Mouse (Mus musculus) myocyte (in vitro differentiated cells): ENCODE data around the gene Olfr1274-ps. TPM values are rescaled to one million over a fixed set of nuclear protein-coding genes. Genes with fewer than 3 reads are reported as not detected.

Experiments used
- H3K27me3 ChIP-seq: one replicate; pipeline ENCODE4 v1.6.1; 2011; ENCODE audit not compliant: control insufficient read depth, insufficient read depth, insufficient read length
- H3K36me3 ChIP-seq: one replicate; pipeline ENCODE4 v1.6.1; 2011; ENCODE audit not compliant: control insufficient read depth, insufficient read depth
- H3K4me2 ChIP-seq: one replicate; pipeline ENCODE4 v1.6.1; 2011; ENCODE audit warnings: low read depth, control low read depth
- H3K4me3 ChIP-seq: one replicate; pipeline ENCODE4 v1.5.1; 2011; ENCODE audit warnings: mild to moderate bottlenecking, control low read depth, moderate library complexity
- H3K79me2 ChIP-seq: one replicate; pipeline ENCODE4 v1.6.1; 2011; ENCODE audit not compliant: control insufficient read depth, insufficient read depth
- H3ac ChIP-seq: one replicate; pipeline ENCODE4 v1.6.1; 2011; ENCODE audit not compliant: control insufficient read depth, insufficient read length
- CEBPB ChIP-seq: IDR thresholded peaks from 2 replicates; pipeline ENCODE4 v1.6.1; 2011; ENCODE audit warnings: mild to moderate bottlenecking, moderate library complexity; ENCODE audit not compliant: poor library complexity, insufficient read depth, severe bottlenecking
- E2F4 ChIP-seq: IDR thresholded peaks from one replicate; pipeline ENCODE4 v1.6.1; 2011; ENCODE audit warnings: mild to moderate bottlenecking, control low read depth, moderate library complexity; ENCODE audit not compliant: insufficient read depth
- MAX ChIP-seq: IDR thresholded peaks from one replicate; pipeline ENCODE4 v1.6.1; 2011; ENCODE audit warnings: low read depth, mild to moderate bottlenecking, control low read depth
- MYOD1 ChIP-seq, 3 experiments: IDR thresholded peaks; one replicate each; pipeline ENCODE4 v1.6.1; 2011; ENCODE audit warnings: control low read depth in 2 of 3, low read depth in 2 of 3, mild to moderate bottlenecking in 2 of 3, moderate library complexity in 1 of 3; ENCODE audit not compliant: insufficient read length in 2 of 3, control insufficient read depth in 1 of 3
- MYOG ChIP-seq, 3 experiments: IDR thresholded peaks; one replicate each; pipeline ENCODE4 v1.6.1; 2011; ENCODE audit warnings: control low read depth in 2 of 3, low read depth in 2 of 3, mild to moderate bottlenecking in 2 of 3; ENCODE audit not compliant: insufficient read length in 2 of 3, control insufficient read depth in 1 of 3, insufficient read depth in 1 of 3
- POLR2A ChIP-seq: IDR thresholded peaks from one replicate; pipeline ENCODE4 v1.6.1; 2011; ENCODE audit warnings: low read depth, mild to moderate bottlenecking, control low read depth, moderate library complexity; ENCODE audit not compliant: insufficient read length
- POLR2AphosphoS2 ChIP-seq: IDR thresholded peaks from one replicate; pipeline ENCODE4 v1.6.1; 2011; ENCODE audit warnings: low read depth, control low read depth; ENCODE audit not compliant: insufficient read length
- REST ChIP-seq: IDR thresholded peaks from one replicate; pipeline ENCODE4 v1.6.1; 2011; ENCODE audit warnings: mild to moderate bottlenecking, control low read depth, moderate library complexity; ENCODE audit not compliant: insufficient read depth, insufficient read length
- SRF ChIP-seq: IDR thresholded peaks from one replicate; pipeline ENCODE4 v1.6.1; 2011; ENCODE audit warnings: low read depth; ENCODE audit not compliant: control insufficient read depth, insufficient read length
- TCF12 ChIP-seq: IDR thresholded peaks from one replicate; pipeline ENCODE4 v1.6.1; 2011; ENCODE audit warnings: mild to moderate bottlenecking, control low read depth; ENCODE audit not compliant: poor library complexity, insufficient read depth, severe bottlenecking
- TCF3 ChIP-seq: IDR thresholded peaks from one replicate; pipeline ENCODE4 v1.6.1; 2011; ENCODE audit warnings: low read depth, control low read depth; ENCODE audit not compliant: insufficient read length
- USF1 ChIP-seq: IDR thresholded peaks from one replicate; pipeline ENCODE4 v1.6.1; 2011; ENCODE audit warnings: low read depth, mild to moderate bottlenecking, control low read depth, moderate library complexity
- polyA plus RNA-seq: library from polyadenylated mRNA; unstranded; fragments of >200 nt; fragmentation: generic; extraction: Trizol; gene quantifications from one replicate; pipeline ENCODE4 v1.2.1, GENCODE M21; 2012; ENCODE audit warnings: missing spikeins

Gene Olfr1274-ps
- polyA plus RNA-seq, 1 experiment: not detected

- Histone ChIP-seq H3K4me3 (no peak overlapping the region), H3K36me3 (no peaks in the 10 kb centered on the region), H3K27me3 (no peaks in the 10 kb centered on the region), H3K79me2 (no peaks in the 10 kb centered on the region), H3ac (no peak overlapping the region), H3K4me2 (no peak overlapping the region)
- TF ChIP-seq TCF3: no peak
- no peak for TF ChIP-seq REST
- no peak for TF ChIP-seq CEBPB
- TF ChIP-seq POLR2AphosphoS2: no peak
- TF ChIP-seq POLR2A: no peak
- no peak for TF ChIP-seq USF1
- no peak for TF ChIP-seq TCF12
- no peak for TF ChIP-seq MYOD1 (IDR thresholded peaks at IDR 0.05; ENCODE audit: control insufficient read depth in 1 of 3, insufficient read length in 2 of 3, low read depth in 2 of 3)
- TF ChIP-seq MYOG (IDR thresholded peaks at IDR 0.05; ENCODE audit: control insufficient read depth in 1 of 3, insufficient read depth in 1 of 3, insufficient read length in 2 of 3, low read depth in 2 of 3): no peak
- TF ChIP-seq E2F4: no peak
- no peak for TF ChIP-seq MAX
Observed at GRCm38 (mm10) chr2:90443811-90444210, 45.3 kb downstream of the Olfr1274-ps start.

- no peaks in the 10 kb centered on the region for H3K27me3 ChIP-seq
- H3K4me2 ChIP-seq: no peak overlapping the region
- H3K4me3 ChIP-seq: no peak overlapping the region
- TF ChIP-seq MYOD1 (IDR thresholded peaks at IDR 0.05; ENCODE audit: control insufficient read depth in 1 of 3, insufficient read length in 2 of 3, low read depth in 2 of 3) (no peak), POLR2AphosphoS2 (no peak), MAX (no peak), TCF3 (no peak), MYOG (IDR thresholded peaks at IDR 0.05; ENCODE audit: control insufficient read depth in 1 of 3, insufficient read depth in 1 of 3, insufficient read length in 2 of 3, low read depth in 2 of 3) (no peak), E2F4 (no peak), CEBPB (no peak), REST (no peak), TCF12 (no peak), SRF (no peak), USF1 (no peak), POLR2A (no peak)
- no peaks in the 10 kb centered on the region for H3K79me2 ChIP-seq
- H3K36me3 ChIP-seq: no peaks in the 10 kb centered on the region
- no peak overlapping the region for H3ac ChIP-seq
Observed at GRCm38 (mm10) chr2:90448967-90449740, 50.7 kb downstream of the Olfr1274-ps start.

GRCm38 (mm10) chr2:90452380-90452779 is 53.9 kb downstream of the Olfr1274-ps start:
- TF ChIP-seq POLR2A (no peak), CEBPB (no peak), SRF (no peak), E2F4 (no peak), TCF3 (no peak), MYOD1 (IDR thresholded peaks at IDR 0.05; ENCODE audit: control insufficient read depth in 1 of 3, insufficient read length in 2 of 3, low read depth in 2 of 3) (no peak), TCF12 (no peak), USF1 (no peak), REST (no peak), MAX (no peak), POLR2AphosphoS2 (no peak), MYOG (IDR thresholded peaks at IDR 0.05; ENCODE audit: control insufficient read depth in 1 of 3, insufficient read depth in 1 of 3, insufficient read length in 2 of 3, low read depth in 2 of 3) (no peak)
- Histone ChIP-seq H3K4me2 (no peak overlapping the region), H3K36me3 (no peaks in the 10 kb centered on the region), H3K27me3 (no peaks in the 10 kb centered on the region), H3ac (no peak overlapping the region), H3K79me2 (no peaks in the 10 kb centered on the region), H3K4me3 (no peak overlapping the region)

Other genes starting within 250 kb of the Olfr1274-ps start
- not detected for gene Olfr1270, start 245.6 kb upstream of the Olfr1274-ps start, polyA plus RNA-seq
- gene Olfr1506, start 174.2 kb upstream of the Olfr1274-ps start, polyA plus RNA-seq: not detected
- gene Olfr142, start 141.1 kb upstream of the Olfr1274-ps start, polyA plus RNA-seq: not detected
- gene Olfr1271, start 127.7 kb upstream of the Olfr1274-ps start, polyA plus RNA-seq: not detected
- not detected for gene Olfr1272, start 105.8 kb upstream of the Olfr1274-ps start, polyA plus RNA-seq
- gene Gm13769, start 76.5 kb upstream of the Olfr1274-ps start, polyA plus RNA-seq: not detected
- 1.6 TPM for gene Ptprj, start 182.0 kb downstream of the Olfr1274-ps start, polyA plus RNA-seq